Mouse (Mus musculus): ENCODE results near the gene Utp18. TPM values are rescaled to one million over a fixed set of nuclear protein-coding genes. Genes with fewer than 3 reads are reported as not detected.

Gene Utp18
- total and polyA plus RNA-seq, 3 experiments: 63.4 to 111 TPM; not detected in 1

DNA sequence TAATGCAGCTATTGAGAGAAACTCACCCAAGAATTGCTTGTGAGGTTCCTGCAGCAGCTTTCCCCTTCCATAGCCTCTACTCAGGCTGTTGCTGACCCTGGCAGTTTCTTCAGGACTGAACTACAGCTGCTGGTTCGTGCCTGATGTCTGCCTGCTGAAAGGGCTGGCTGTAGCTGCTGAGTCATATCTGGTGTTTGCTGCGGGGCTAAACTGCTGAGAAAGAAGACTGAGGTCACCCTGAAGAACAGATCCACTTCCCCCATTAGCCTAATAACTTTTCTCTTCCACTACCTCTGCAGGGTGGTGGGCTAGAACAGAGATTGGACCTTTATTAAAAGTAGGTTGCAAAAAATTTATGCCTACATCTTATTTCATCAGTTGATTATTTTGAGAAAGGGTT is 49.8 kb downstream of the Utp18 start:
- no peak overlapping the region for H3K27ac ChIP-seq (ENCODE audit: control insufficient read depth, low read depth, low read length)

GRCm38 (mm10) chr11:93829971-93830370 is 55.6 kb downstream of the Utp18 start:
- Histone ChIP-seq H3K4me3 (ENCODE audit: control insufficient read depth in 1 of 2, insufficient read depth in 1 of 2, low read depth in 2 of 2, low read length in 2 of 2) (no peak overlapping the region), H3K36me3 (ENCODE audit: control insufficient read depth in 1 of 2, insufficient read depth in 2 of 2, low read length in 2 of 2) (no peaks in the 10 kb centered on the region), H3K9me3 (replicated peaks; ENCODE audit: insufficient read depth, low read length) (no peaks in the 10 kb centered on the region), H3K79me2 (ENCODE audit: control insufficient read depth, insufficient read depth, low read length, poor library complexity) (no peaks in the 10 kb centered on the region), H3K27ac (ENCODE audit: control insufficient read depth, low read depth, low read length) (no peak overlapping the region), H3K27me3 (ENCODE audit: control insufficient read depth in 1 of 2, insufficient read depth in 2 of 2, low read length in 2 of 2) (no peaks in the 10 kb centered on the region), H3K9ac (ENCODE audit: control insufficient read depth, low read depth, low read length, poor library complexity, severe bottlenecking) (no peak overlapping the region), H3K4me1 (ENCODE audit: control insufficient read depth in 1 of 2, insufficient read depth in 2 of 2, low read length in 2 of 2) (no peaks in the 10 kb centered on the region)
- TF ChIP-seq TBP (IDR thresholded peaks at IDR 0.05; ENCODE audit: low read depth, low read length) (no peak), ZC3H11A (IDR thresholded peaks at IDR 0.05; ENCODE audit: low read depth, low read length) (no peak), SMC3 (IDR thresholded peaks at IDR 0.05; ENCODE audit: low read depth, low read length) (no peak), ZNF384 (IDR thresholded peaks at IDR 0.05; ENCODE audit: low read depth, low read length) (no peak), BHLHE40 (IDR thresholded peaks at IDR 0.05; ENCODE audit: borderline replicate concordance, low read depth, low read length) (no peak), ZMIZ1 (IDR thresholded peaks at IDR 0.05; ENCODE audit: low read depth, low read length) (no peak), JUND (IDR thresholded peaks at IDR 0.05; ENCODE audit: low read depth, low read length) (no peak), MYC (IDR thresholded peaks at IDR 0.05; ENCODE audit: low read depth, low read length) (no peak), ETS1 (IDR thresholded peaks at IDR 0.05; ENCODE audit: low read depth, low read length) (no peak), POLR2AphosphoS2 (IDR thresholded peaks at IDR 0.05; ENCODE audit: low read length) (no peak), KAT2A (conservative IDR thresholded peaks at IDR 0.05; ENCODE audit: low read depth, low read length) (no peak), E2F4 (IDR thresholded peaks at IDR 0.05; ENCODE audit: borderline replicate concordance, low read depth, low read length) (no peak)
- DNase-seq (ENCODE audit: low read depth, low spot score): no peak

More for the DNA sequence above, 49.8 kb downstream of the Utp18 start:
- Histone ChIP-seq H3K4me1 (ENCODE audit: control insufficient read depth in 1 of 2, insufficient read depth in 2 of 2, low read length in 2 of 2) (no peaks in the 10 kb centered on the region), H3K4me3 (ENCODE audit: control insufficient read depth in 1 of 2, insufficient read depth in 1 of 2, low read depth in 2 of 2, low read length in 2 of 2) (no peak overlapping the region), H3K9me3 (replicated peaks; ENCODE audit: insufficient read depth, low read length) (no peaks in the 10 kb centered on the region), H3K36me3 (ENCODE audit: control insufficient read depth in 1 of 2, insufficient read depth in 2 of 2, low read length in 2 of 2) (no peaks in the 10 kb centered on the region), H3K79me2 (ENCODE audit: control insufficient read depth, insufficient read depth, low read length, poor library complexity) (no peaks in the 10 kb centered on the region), H3K27me3 (ENCODE audit: control insufficient read depth in 1 of 2, insufficient read depth in 2 of 2, low read length in 2 of 2) (0 out of 4 replicates have a peak, but pooled peaks cover 0 to 1% of the 10 kb centered on the region in 2 experiments), H3K9ac (ENCODE audit: control insufficient read depth, low read depth, low read length, poor library complexity, severe bottlenecking) (no peak overlapping the region)
- no peak for DNase-seq (ENCODE audit: low read depth, low spot score)
- no peak for TF ChIP-seq NELFE (IDR thresholded peaks at IDR 0.05; ENCODE audit: low read depth, low read length)
- TF ChIP-seq MAFK (IDR thresholded peaks at IDR 0.05; ENCODE audit: borderline replicate concordance, low read depth, low read length): no peak
- no peak for TF ChIP-seq UBTF (IDR thresholded peaks at IDR 0.05; ENCODE audit: borderline replicate concordance, insufficient read depth, low read depth, low read length)
- TF ChIP-seq USF2 (IDR thresholded peaks at IDR 0.05; ENCODE audit: borderline replicate concordance in 1 of 2, insufficient read depth in 1 of 2, low read depth in 1 of 2, low read length in 2 of 2): no peak
- no peak for TF ChIP-seq MAX (IDR thresholded peaks at IDR 0.05; ENCODE audit: low read length)
